Mouse (Mus musculus) ovary, postnatal 14 days (tissue): ENCODE measurements around the gene Chd2.
"Not testable (repeated sequence)": the region's sequence is repeated elsewhere in the genome, so short reads cannot be mapped to it uniquely, and the experiment has no call there.

ENCODE experiments used
- DNase-seq: peaks from one replicate; pipeline ENCODE4 v3.0.0; 2022; ENCODE audit warnings: low spot score

The Chd2 gene

DNA sequence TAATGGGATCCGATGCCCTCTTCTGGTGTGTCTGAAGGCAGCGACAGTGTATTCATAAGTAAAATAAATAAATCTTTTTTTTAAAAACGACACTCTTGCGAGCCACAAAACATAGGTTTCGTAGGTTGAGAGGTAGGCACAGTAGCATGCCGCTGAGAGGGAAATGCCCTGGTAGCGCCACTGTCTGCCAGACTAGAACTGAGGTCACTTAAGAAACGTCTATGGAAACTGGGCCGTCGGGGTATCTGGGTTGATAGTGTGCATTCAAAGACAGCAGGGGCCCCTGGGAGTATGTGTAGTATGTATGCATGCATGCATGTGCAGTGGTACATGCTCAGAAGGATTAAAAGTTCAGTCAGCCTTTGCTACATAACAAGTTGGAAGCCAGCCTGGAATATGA, 21.4 kb downstream of the Chd2 start:
- DNase-seq, result no peak

GRCm38 (mm10) chr7:73519060-73519796, 22.4 kb downstream of the Chd2 start:
- DNase-seq, result no peak

DNA sequence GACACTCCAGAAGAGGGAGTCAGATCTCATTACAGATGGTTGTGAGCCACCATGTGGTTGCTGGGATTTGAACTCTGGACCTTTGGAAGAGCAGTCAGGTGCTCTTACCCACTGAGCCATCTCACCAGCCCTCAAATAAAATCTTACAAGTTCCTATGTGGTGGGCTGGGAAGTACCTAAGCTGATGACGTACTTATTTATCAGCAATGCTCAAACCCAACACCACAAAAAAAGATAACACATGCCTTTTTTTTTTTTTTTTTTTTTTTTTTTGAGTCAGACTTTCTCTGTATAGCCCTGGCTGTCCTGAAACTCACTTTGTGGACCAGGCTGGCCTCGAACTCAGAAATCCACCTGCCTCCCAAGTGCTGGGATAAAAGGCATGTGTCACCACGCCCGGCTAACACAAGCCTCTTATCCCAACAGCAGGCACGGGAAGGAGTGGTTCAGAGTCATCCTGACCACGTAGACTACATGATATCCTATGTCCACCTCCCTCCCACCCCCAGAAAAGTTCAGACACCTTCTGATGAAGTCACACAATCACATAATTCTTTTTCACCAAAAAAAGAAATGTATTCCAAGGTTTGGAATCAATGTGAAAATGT, 23.2 kb downstream of the Chd2 start:
- DNase-seq, result not testable (repeated sequence)

DNA sequence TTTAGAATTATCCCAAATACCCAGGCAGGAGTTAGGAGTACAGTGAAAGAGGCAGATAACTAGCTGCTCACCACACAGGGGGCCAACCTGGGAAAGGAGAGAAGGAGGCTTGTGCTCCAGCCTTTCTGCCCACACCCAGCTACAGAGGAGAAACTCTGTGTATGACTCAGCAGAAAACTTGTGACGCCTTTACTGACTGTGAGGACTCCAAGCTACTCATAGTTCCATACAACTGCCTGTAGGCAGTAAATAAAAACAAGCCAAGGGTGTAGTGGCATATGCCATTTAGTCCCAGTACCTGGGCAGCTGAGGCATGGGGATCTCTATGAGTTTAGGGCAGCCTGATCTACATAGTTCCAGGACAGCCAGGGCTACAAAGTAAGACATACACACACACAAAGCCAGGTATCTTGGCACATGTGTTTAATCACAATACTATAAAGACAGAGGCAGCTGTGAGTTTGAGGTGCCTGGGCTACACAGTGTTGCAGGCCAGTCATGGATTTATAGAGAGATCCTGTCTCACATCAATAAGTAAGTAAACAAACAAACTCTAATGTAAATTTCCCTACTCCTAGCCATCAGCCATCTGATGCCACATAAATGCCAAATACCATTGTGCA, 24.1 kb downstream of the Chd2 start:
- DNase-seq, result no peak

DNA sequence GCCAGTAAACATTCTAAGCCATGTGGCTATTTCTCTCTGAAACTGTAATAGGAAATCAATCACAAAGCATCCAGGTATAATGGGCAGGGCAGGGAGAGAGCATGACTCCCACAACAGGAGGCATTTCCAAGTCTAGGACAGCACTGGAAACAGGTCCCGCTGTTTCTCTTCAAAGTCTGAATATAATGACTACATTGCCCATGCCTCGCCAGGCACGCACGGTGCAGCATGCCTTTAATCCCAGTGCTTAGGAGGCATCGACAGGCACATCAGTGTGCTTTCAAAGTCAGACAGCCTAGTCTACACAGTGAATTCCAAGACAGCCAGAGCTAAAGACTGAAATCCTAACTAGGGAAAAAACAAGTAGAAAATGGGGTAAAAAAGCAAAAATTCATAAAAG, 24.8 kb downstream of the Chd2 start:
- no peak for DNase-seq

DNA sequence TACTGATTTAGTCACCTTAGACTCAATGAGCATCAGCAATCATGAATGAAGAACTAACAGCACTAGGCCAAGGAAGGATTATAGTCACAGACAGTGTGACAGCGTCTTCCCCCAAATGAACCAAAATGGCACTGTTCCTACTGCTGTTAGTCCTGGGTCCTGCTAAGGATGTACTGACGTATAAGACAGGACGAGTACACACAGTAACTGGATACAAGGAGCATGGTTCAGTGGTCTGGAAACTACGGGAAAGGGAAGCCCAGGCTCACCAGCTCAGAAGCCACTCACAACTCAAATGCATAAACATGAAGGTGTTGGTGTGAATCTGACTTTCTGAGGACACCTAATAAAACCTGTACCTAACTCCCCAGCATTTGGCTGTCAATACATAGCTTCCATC, 27.1 kb downstream of the Chd2 start:
- DNase-seq, result no peak

GRCm38 (mm10) chr7:73512422-73512821, 29.2 kb downstream of the Chd2 start:
- DNase-seq, result no peak

- DNase-seq, result no peak
These were observed 32.9 kb downstream of the Chd2 start for GRCm38 (mm10) chr7:73508688-73509087.

DNA sequence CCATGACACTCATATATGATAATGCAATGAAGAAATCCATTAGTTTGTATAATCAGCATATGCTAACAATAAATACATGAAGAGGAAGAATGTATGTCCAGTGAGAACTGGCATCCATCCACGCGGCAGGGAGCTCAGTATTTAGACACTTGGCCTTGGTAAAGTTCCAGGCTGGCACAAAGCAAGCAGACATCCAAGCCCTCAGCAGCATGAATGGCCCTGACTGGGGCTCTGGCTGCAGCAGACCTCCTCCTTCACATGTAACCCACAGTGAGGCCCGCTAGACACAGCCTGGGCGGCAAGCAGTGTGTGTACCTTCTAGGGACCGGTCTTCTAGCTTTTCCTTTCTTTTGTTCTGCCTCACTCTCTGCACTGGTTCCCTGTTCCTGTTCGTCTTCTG, 34.1 kb downstream of the Chd2 start:
- DNase-seq, result no peak

DNA sequence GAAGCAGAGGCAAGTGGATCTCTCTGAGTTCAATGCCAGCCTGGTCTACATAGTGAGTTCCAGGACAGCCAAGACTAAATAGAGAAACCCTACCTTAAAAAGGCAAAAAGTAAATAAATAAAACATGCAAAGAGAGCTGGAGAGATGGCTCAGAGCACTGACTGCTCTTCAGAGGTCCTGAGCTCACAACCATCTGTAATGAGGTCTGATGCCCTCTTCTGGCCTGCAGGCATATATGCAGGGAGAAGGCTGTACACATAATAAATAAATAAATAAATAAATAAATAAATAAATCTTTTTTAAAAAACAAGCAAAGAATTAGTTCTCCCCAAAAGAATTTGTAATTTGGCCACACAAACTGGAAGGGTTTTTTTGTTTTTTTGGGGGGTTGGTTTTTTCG, 34.8 kb downstream of the Chd2 start:
- DNase-seq, result no peak

- no peak for DNase-seq
These were observed 36.4 kb downstream of the Chd2 start for GRCm38 (mm10) chr7:73505266-73505665.

GRCm38 (mm10) chr7:73498200-73498599, 43.4 kb downstream of the Chd2 start:
- no peak for DNase-seq

GRCm38 (mm10) chr7:73489261-73489660, 52.4 kb downstream of the Chd2 start:
- DNase-seq, result no peak

- no peak for DNase-seq
These were observed 60.5 kb downstream of the Chd2 start for GRCm38 (mm10) chr7:73481094-73481493.

DNA sequence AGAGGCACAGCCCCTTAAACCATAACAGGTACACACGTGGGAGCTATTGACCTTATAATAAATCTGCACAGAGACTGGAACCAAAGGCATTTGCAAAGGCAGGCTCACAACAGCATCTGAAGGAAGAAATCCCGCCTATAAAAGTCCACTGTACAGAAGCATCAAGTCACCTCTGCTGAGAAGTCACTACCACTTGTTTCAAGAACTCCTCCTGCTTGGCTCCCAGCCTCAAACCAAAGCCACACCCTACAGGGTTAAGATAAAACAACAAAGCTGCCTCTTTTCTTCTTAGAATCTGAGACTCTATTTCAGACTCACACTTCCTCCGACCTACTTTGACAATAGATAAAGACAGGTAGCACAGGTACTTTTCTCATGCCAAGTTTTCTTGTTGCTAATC, 62.1 kb downstream of the Chd2 start:
- DNase-seq, result no peak

DNA sequence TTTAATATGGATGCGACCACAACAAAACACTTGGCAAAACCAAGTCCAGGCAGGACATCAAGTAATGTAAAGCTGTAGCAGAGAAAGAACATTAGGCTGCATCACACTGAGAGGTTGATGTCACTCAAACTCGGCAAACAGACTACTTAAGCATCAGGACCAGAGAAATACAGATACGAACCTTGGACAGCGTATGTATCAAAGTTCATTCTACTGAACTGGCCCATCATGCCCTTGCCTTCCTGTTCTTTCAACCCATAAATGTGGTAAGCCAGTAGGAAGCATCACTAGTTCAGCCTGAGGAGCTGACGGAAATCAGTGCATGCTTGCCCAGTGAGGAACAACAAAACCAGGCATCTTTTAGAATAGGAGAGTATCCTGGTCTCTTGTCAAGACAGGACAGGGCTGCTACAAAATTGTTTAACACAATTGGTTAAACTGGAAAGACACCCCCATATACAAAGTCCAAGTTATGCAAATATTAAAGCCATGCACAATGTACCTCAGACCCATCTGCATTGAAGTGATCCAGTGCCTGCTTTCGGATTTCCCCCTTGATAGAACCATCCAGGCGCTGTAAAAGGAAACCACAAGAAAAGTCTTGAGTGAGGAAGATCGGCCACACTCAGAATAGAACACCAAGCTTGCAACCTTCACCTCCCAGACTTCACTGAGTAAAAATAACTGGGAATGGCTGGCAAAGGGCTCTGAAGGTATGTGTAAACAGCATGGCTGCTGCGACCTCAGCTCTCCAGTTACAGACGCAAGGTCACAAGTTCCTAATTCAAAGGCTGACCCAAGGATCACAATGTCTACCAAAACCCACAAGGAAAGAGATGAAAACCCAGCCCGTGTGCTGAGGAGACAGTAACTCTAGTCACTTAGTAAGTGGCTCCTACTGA, 63.2 kb downstream of the Chd2 start:
- no peak for DNase-seq

GRCm38 (mm10) chr7:73467741-73468140, 73.9 kb downstream of the Chd2 start:
- no peak for DNase-seq

GRCm38 (mm10) chr7:73463546-73463945, 78.1 kb downstream of the Chd2 start:
- no peak for DNase-seq

GRCm38 (mm10) chr7:73454113-73454512, 87.5 kb downstream of the Chd2 start:
- no peak for DNase-seq

DNA sequence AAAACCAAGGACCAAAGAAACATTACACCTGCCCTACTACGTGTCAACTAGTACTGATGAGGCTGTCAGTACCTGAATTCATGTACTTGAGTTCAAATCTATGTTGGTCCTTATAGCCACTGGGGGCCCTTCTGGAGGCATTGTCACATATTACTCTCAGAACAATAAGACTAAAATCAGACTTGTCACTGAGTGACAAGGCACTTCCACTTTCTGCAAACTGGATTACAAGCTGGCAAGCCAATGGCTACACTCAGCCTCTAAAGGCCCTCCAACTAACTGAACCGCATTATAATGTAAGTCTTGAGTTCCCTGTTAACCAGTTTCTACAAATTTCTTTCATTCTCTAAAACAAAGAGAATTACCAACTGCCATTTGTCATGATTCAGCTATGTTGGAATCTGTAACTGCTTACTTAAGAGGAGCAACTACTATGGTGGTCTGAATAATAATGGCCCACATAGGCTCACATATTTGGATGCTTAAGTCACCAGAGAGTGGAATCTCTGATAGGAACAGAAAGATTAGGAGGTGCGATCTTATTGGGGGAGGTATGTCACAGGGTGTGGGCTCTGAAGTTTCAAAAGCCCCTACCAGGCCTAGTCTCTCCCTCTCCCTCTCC, 89.3 kb downstream of the Chd2 start:
- DNase-seq, result no peak

GRCm38 (mm10) chr7:73451594-73451993, 90.0 kb downstream of the Chd2 start:
- no peak for DNase-seq

DNA sequence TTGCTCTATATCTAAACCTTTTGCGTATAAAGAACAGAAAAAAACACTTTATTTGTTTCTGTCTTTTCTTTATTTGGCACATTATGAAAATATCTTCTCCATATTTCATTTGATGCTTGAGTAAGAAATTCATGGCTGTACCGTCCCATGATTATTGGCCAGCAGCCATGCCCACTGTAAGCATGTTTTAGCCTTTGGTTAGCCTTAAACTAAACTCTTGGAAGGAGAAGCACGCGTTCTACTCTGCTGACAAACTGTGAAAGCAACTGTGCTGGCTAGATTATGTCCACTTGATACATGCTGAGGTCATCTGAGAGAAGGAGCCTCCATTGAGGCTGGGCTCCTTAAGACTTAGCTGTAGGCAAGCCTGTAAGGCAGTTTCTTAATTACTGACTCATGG, 99.4 kb downstream of the Chd2 start:
- DNase-seq, result no peak
